In genomic region chr2:152000735-152001134, GRCm38 (mm10) we compare ENCODE assay signal across 18 mouse cellular contexts. TPM values are rescaled to one million over a fixed set of nuclear protein-coding genes. Genes with fewer than 3 reads are reported as not detected.
DNase-seq lines count a peak whose midpoint lies in the region; ATAC-seq and TF ChIP-seq lines count a peak whose summit lies in the region.
"Had no signal": no experiment of that assay in that cellular context is flagged by ENCODE, and none has a peak within 500 bp of the region (broad histone marks: within the 10 kb centered on the region; RNA-seq: fewer than 3 reads in every experiment).

No protein-coding gene starts in this region.

- no peaks in the 10 kb centered on the region for H3K36me3 ChIP-seq in liver, postnatal 0 days (replicated peaks; ENCODE audit: insufficient read depth, low read length)
- H3K36me3 ChIP-seq in liver, embryonic 11.5 days (ENCODE audit: control insufficient read depth, insufficient read depth, low read length) = no peaks in the 10 kb centered on the region
- H3K36me3 ChIP-seq in hindbrain, embryonic 12.5 days = no peaks in the 10 kb centered on the region
- no peaks in the 10 kb centered on the region for H3K36me3 ChIP-seq in midbrain, embryonic 13.5 days
- H3K36me3 ChIP-seq: embryonic facial prominence, embryonic 12.5 days; limb, embryonic 10.5 days; liver, embryonic 12.5 days; lung, embryonic 15.5 days had no signal

- peak; percentile 58 for ATAC-seq in liver, postnatal 0 days
- no peak for ATAC-seq in liver, embryonic 11.5 days (replicated peaks; ENCODE audit: low FRiP score)
- ATAC-seq in hindbrain, embryonic 12.5 days (ENCODE audit: low FRiP score) = peak; percentile 61
- peak; percentile 47; the same call in 1 of the 2 replicates for ATAC-seq in midbrain, embryonic 13.5 days
- ATAC-seq: liver, embryonic 12.5 days had no signal

- H3K4me1 ChIP-seq in liver, postnatal 0 days (ENCODE audit: insufficient read depth) = peaks cover 10% of the 10 kb centered on the region
- peaks cover 22% of the 10 kb centered on the region for H3K4me1 ChIP-seq in liver, embryonic 11.5 days (replicated peaks; ENCODE audit: control insufficient read depth, insufficient read depth, low read length)
- H3K4me1 ChIP-seq in hindbrain, embryonic 12.5 days = peaks cover 12% of the 10 kb centered on the region; the same call in 1 of the 2 replicates
- H3K4me1 ChIP-seq in midbrain, embryonic 13.5 days (replicated peaks) = peaks cover 4% of the 10 kb centered on the region; the same call in 1 of the 2 replicates

- 59% methylated on average over 6 of the region's 6 CpGs for WGBS in liver, postnatal 0 days (ENCODE audit: insufficient replicate concordance)
- WGBS in liver, embryonic 11.5 days = 65% methylated on average over 6 of the region's 6 CpGs
- 60% methylated on average over 6 of the region's 6 CpGs for WGBS in hindbrain, embryonic 12.5 days
- WGBS in midbrain, embryonic 13.5 days = 52% methylated on average over 6 of the region's 6 CpGs

- H3K27ac ChIP-seq in liver, postnatal 0 days (ENCODE audit: low read depth) = no peak overlapping the region
- no peak overlapping the region for H3K27ac ChIP-seq in liver, embryonic 11.5 days (ENCODE audit: low read depth, low read length)
- H3K27ac ChIP-seq in hindbrain, embryonic 12.5 days = no peak overlapping the region
- H3K27ac ChIP-seq in midbrain, embryonic 13.5 days = no peak overlapping the region
- H3K27ac ChIP-seq: embryonic facial prominence, embryonic 12.5 days; heart, adult 2 months; limb, embryonic 10.5 days; liver, embryonic 12.5 days; lung, embryonic 15.5 days; macrophage had no signal

- DNase-seq in heart, adult 11 months = peak; percentile 87
- DNase-seq in heart, postnatal 36 days = no peak
- peak; percentile 39 for DNase-seq in liver, postnatal 0 days
- no peak for DNase-seq in liver, embryonic 11.5 days (ENCODE audit: low spot score)
- DNase-seq in heart, postnatal 10 days = no peak
- DNase-seq in heart, adult 8-10 months (ENCODE audit: low spot score) = no peak
- DNase-seq: B cell, adult 2 months; cerebellum, adult 2 months; heart, adult 2 months; retina, postnatal 1 day; right cerebral cortex, postnatal 4 days had no signal

- TF ChIP-seq EP300 in liver, postnatal 0 days (IDR thresholded peaks at IDR 0.05; ENCODE audit: low read depth) = no peak

- H3K9ac ChIP-seq in liver, postnatal 0 days (replicated peaks) = no peak overlapping the region
- no peak overlapping the region for H3K9ac ChIP-seq in liver, embryonic 11.5 days (ENCODE audit: low read depth, low read length)
- no peak overlapping the region for H3K9ac ChIP-seq in hindbrain, embryonic 12.5 days
- H3K9ac ChIP-seq in midbrain, embryonic 13.5 days (replicated peaks) = no peak overlapping the region
- H3K9ac ChIP-seq: embryonic facial prominence, embryonic 12.5 days; liver, embryonic 12.5 days; lung, embryonic 15.5 days had no signal

- intact Hi-C loops in heart, postnatal 36 days (cut with DNase I) = loop anchor here (10.0 kb wide), 1 partner anchor 256 kb away; the partner anchor contains the start of gene Psmf1
- intact Hi-C loops in heart, postnatal 10 days (cut with DNase I) = no loop called here

- H3K4me3 ChIP-seq in liver, postnatal 0 days (ENCODE audit: low read depth, low read length) = no peak overlapping the region
- no peak overlapping the region for H3K4me3 ChIP-seq in liver, embryonic 11.5 days (ENCODE audit: low read depth, low read length)
- no peak overlapping the region for H3K4me3 ChIP-seq in hindbrain, embryonic 12.5 days
- no peak overlapping the region for H3K4me3 ChIP-seq in midbrain, embryonic 13.5 days (replicated peaks)
- H3K4me3 ChIP-seq: embryonic facial prominence, embryonic 12.5 days; heart, adult 2 months; limb, embryonic 10.5 days; liver, embryonic 12.5 days; lung, embryonic 15.5 days had no signal

- no peak overlapping the region for H3K4me2 ChIP-seq in liver, postnatal 0 days (ENCODE audit: low read depth, low read length)
- H3K4me2 ChIP-seq in liver, embryonic 11.5 days = no peak overlapping the region
- no peak overlapping the region for H3K4me2 ChIP-seq in hindbrain, embryonic 12.5 days (replicated peaks)
- no peak overlapping the region for H3K4me2 ChIP-seq in midbrain, embryonic 13.5 days (replicated peaks)
- H3K4me2 ChIP-seq: embryonic facial prominence, embryonic 12.5 days had no signal

- H3K27me3 ChIP-seq in liver, postnatal 0 days (ENCODE audit: insufficient read depth, low read length) = peaks cover 8% of the 10 kb centered on the region; the same call in 1 of the 2 replicates
- peaks cover 44% of the 10 kb centered on the region for H3K27me3 ChIP-seq in liver, embryonic 11.5 days (replicated peaks; ENCODE audit: control insufficient read depth, insufficient read depth, low read length)
- H3K27me3 ChIP-seq in hindbrain, embryonic 12.5 days = peaks cover 49% of the 10 kb centered on the region
- H3K27me3 ChIP-seq in midbrain, embryonic 13.5 days = peaks cover 52% of the 10 kb centered on the region

- TF ChIP-seq CTCF in liver, postnatal 0 days (IDR thresholded peaks at IDR 0.05; ENCODE audit: low read depth) = no peak

- no peaks in the 10 kb centered on the region for H3K9me3 ChIP-seq in liver, postnatal 0 days (ENCODE audit: low read length)
- H3K9me3 ChIP-seq in liver, embryonic 11.5 days (ENCODE audit: control insufficient read depth, low read length) = no peaks in the 10 kb centered on the region
- no peaks in the 10 kb centered on the region for H3K9me3 ChIP-seq in hindbrain, embryonic 12.5 days (replicated peaks)
- no peaks in the 10 kb centered on the region for H3K9me3 ChIP-seq in midbrain, embryonic 13.5 days
- H3K9me3 ChIP-seq: embryonic facial prominence, embryonic 12.5 days; limb, embryonic 10.5 days; liver, embryonic 12.5 days; lung, embryonic 15.5 days had no signal

RNA-seq across cellular contexts. Expression of gene Slc52a3, which starts 4.4 kb away (rescaled TPM):
- 1 to 10 TPM; 1.2 to 2.4 TPM for total RNA-seq in heart, postnatal 36 days (2021)
- 0.43 and 0.53 TPM in 2 replicates for polyA plus RNA-seq in liver, postnatal 0 days (2015; fragmentation: Nextera tagmentation; extraction: Ambion mirVana)
- polyA plus RNA-seq in liver, embryonic 11.5 days (2014; fragmentation: Nextera tagmentation; extraction: Ambion mirVana) = 1.9 and 2.2 TPM in 2 replicates
- 1.5 TPM in 2 replicates for polyA plus RNA-seq in hindbrain, embryonic 12.5 days (2016; fragmentation: Nextera tagmentation; extraction: Ambion mirVana)
- polyA plus RNA-seq in midbrain, embryonic 13.5 days (2015; fragmentation: Nextera tagmentation; extraction: Ambion mirVana) = 0.55 and 0.99 TPM in 2 replicates
- 1 to 10 TPM; 2.1 to 2.6 TPM for total RNA-seq in heart, postnatal 10 days (2021)
- total RNA-seq in heart, adult 8-10 months (2022) = 1 to 10 TPM; 1.2 to 4.2 (median 2.3) TPM
- polyA plus RNA-seq: macrophage had no signal

RNA-seq across cellular contexts. Expression of gene Fam110a, which starts 20.7 kb away (rescaled TPM):
- 1 to 10 TPM; 3.4 to 5.7 TPM for total RNA-seq in heart, postnatal 36 days (2021)
- polyA plus RNA-seq in liver, postnatal 0 days (2015; fragmentation: Nextera tagmentation; extraction: Ambion mirVana) = 6.3 and 7.3 TPM in 2 replicates
- polyA plus RNA-seq in liver, embryonic 11.5 days (2014; fragmentation: Nextera tagmentation; extraction: Ambion mirVana) = 15.0 and 17.0 TPM in 2 replicates
- polyA plus RNA-seq in hindbrain, embryonic 12.5 days (2016; fragmentation: Nextera tagmentation; extraction: Ambion mirVana) = 78.6 and 86.0 TPM in 2 replicates
- 97.0 and 97.3 TPM in 2 replicates for polyA plus RNA-seq in midbrain, embryonic 13.5 days (2015; fragmentation: Nextera tagmentation; extraction: Ambion mirVana)
- total RNA-seq in heart, postnatal 10 days (2021) = 1 to 10 TPM; 5.7 to 7.3 TPM
- 1 to 10 TPM; 2.8 to 5.0 (median 4.3) TPM for total RNA-seq in heart, adult 8-10 months (2022)

Comparison
In these comparisons a context has a peak if more than half of its experiments do, and no peak if none do; other contexts are left out.
1. DNase-seq: peak in heart, adult 11 months (single experiment) and liver, postnatal 0 days (single experiment); none in heart, postnatal 36 days (0 of 2), liver, embryonic 11.5 days (single experiment), heart, postnatal 10 days (0 of 2) and heart, adult 8-10 months (single experiment).